Mouse (Mus musculus): ENCODE data around the gene Tsc22d1.

DNA sequence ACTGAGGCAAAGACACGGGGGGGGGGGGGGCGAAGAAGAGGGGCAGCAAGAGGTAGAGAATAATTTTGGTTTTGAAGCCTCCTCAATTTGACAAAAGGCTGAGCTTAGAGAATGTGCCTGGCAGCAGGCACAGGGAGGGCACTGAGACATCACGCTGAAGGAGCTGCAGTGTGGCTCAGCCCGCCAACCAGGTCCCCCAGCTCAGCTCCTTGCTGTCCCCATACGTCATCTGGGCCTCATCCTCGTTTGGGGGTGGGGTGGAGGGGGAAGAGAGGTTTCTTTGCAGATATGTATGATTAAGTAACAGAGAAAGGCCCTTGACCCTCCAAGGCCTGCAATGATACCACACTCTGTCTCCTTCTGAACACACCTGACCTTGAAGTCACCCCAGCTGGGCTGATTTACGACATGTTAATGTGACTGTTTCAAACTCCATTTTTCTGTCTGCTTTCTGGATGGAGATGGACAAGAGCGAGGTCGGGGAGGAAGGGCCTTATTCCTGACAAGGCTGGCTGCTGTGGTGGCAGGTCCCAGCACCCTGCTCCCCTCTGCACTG is 113.1 kb downstream of the Tsc22d1 start:
- TF ChIP-seq GATA1 (IDR thresholded peaks at IDR 0.05; ENCODE audit: borderline replicate concordance, low read length): no peak
- TF ChIP-seq FLI1 (IDR thresholded peaks at IDR 0.05; ENCODE audit: low read length): no peak
